Mouse (Mus musculus) thymus, adult 2 months (tissue): ENCODE data around the gene Ppp1r1a.

Experiments
- CTCF ChIP-seq: fragments of 200-500 bp; IDR thresholded peaks from 2 replicates; pipeline ENCODE4 v1.5.1; 2012; ENCODE audit warnings: mild to moderate bottlenecking, control low read depth, low read length, moderate library complexity, borderline replicate concordance; ENCODE audit not compliant: control insufficient read depth, poor library complexity, insufficient read depth; ENCODE audit errors: extremely low read depth
- POLR2A ChIP-seq: fragments of 200-500 bp; IDR thresholded peaks from 2 replicates; pipeline ENCODE4 v1.6.1; 2012; ENCODE audit warnings: mild to moderate bottlenecking, low read length, control low read depth, moderate library complexity; ENCODE audit not compliant: control insufficient read depth, poor library complexity, insufficient read depth; ENCODE audit errors: extremely low read depth

GRCm38 (mm10) chr15:103503660-103504059, 34.1 kb downstream of the Ppp1r1a start:
- no peak for TF ChIP-seq POLR2A
- TF ChIP-seq CTCF, result no peak
